Mouse (Mus musculus) MEL (cell line): ENCODE results near the gene Kcng4. TPM values are rescaled to one million over a fixed set of nuclear protein-coding genes. Genes with fewer than 3 reads are reported as not detected.

Experiments used
- DNase-seq: peaks from one replicate; pipeline ENCODE4 v3.0.0; 2011; ENCODE audit warnings: low read depth, low spot score
- H3K27ac ChIP-seq: 2 replicates; pipeline ENCODE4 v1.5.1; 2012; ENCODE audit warnings: low read depth, mild to moderate bottlenecking, control low read depth, low read length, moderate library complexity; ENCODE audit not compliant: control insufficient read depth
- H3K27me3 ChIP-seq, 2 experiments: fragments of 150-350 bp in 1 of 2; sonication (generic) in 1 of 2; 2 replicates each; pipeline ENCODE4 v1.6.1; 2012; ENCODE audit warnings: low read length in 2 of 2, mild to moderate bottlenecking in 2 of 2, improper control_type of control experiment in 1 of 2, moderate library complexity in 1 of 2; ENCODE audit not compliant: insufficient read depth in 2 of 2, control insufficient read depth in 1 of 2
- H3K36me3 ChIP-seq, 2 experiments: 2 replicates each; pipeline ENCODE4 v1.6.1; 2012 to 2014; ENCODE audit warnings: low read length in 2 of 2, improper control_type of control experiment in 1 of 2, inconsistent platforms in 1 of 2, mild to moderate bottlenecking in 1 of 2; ENCODE audit not compliant: insufficient read depth in 2 of 2, control insufficient read depth in 1 of 2
- H3K4me1 ChIP-seq, 2 experiments: fragments of 150-350 bp in 1 of 2; sonication (generic) in 1 of 2; 2 replicates each; pipeline ENCODE4 v1.6.1; 2012; ENCODE audit warnings: low read length in 2 of 2, improper control_type of control experiment in 1 of 2, mild to moderate bottlenecking in 1 of 2; ENCODE audit not compliant: insufficient read depth in 2 of 2, control insufficient read depth in 1 of 2
- H3K4me3 ChIP-seq, 2 experiments: fragments of 150-350 bp in 1 of 2; sonication (generic) in 1 of 2; 2 replicates each; pipeline ENCODE4 v1.5.1; 2012; ENCODE audit warnings: low read depth in 2 of 2, low read length in 2 of 2, mild to moderate bottlenecking in 2 of 2, moderate library complexity in 2 of 2, control low read depth in 1 of 2, improper control_type of control experiment in 1 of 2; ENCODE audit not compliant: control insufficient read depth in 1 of 2, insufficient read depth in 1 of 2
- H3K79me2 ChIP-seq: 2 replicates; pipeline ENCODE4 v1.6.1; 2012; ENCODE audit warnings: mild to moderate bottlenecking, low read length, moderate library complexity; ENCODE audit not compliant: control insufficient read depth, poor library complexity, insufficient read depth
- H3K9ac ChIP-seq: 2 replicates; pipeline ENCODE4 v1.6.1; 2012; ENCODE audit warnings: low read depth, mild to moderate bottlenecking, control low read depth, low read length, moderate library complexity; ENCODE audit not compliant: control insufficient read depth, poor library complexity, severe bottlenecking
- H3K9me3 ChIP-seq: fragments of 150-350 bp; sonication (generic); replicated peaks from 2 replicates; pipeline ENCODE4 v1.6.1; 2012; ENCODE audit warnings: mild to moderate bottlenecking, low read length, improper control_type of control experiment, moderate library complexity; ENCODE audit not compliant: insufficient read depth
- BHLHE40 ChIP-seq: IDR thresholded peaks from 2 replicates; pipeline ENCODE4 v1.6.1; 2012; ENCODE audit warnings: low read depth, mild to moderate bottlenecking, inconsistent platforms, low read length, improper control_type of control experiment, borderline replicate concordance
- CHD1 ChIP-seq: IDR thresholded peaks from 2 replicates; pipeline ENCODE4 v1.6.1; 2012; ENCODE audit warnings: low read depth, mild to moderate bottlenecking, inconsistent platforms, low read length, improper control_type of control experiment
- CHD2 ChIP-seq: IDR thresholded peaks from 2 replicates; pipeline ENCODE4 v1.6.1; 2011; ENCODE audit warnings: low read length, improper control_type of control experiment
- CTCF ChIP-seq, 3 experiments: IDR thresholded peaks in 2 of 3; conservative IDR thresholded peaks in 1 of 3; 2 replicates each; pipeline ENCODE4 v1.5.1; 2011 to 2012; ENCODE audit warnings: low read length in 3 of 3, low read depth in 2 of 3, mild to moderate bottlenecking in 2 of 3, improper control_type of control experiment in 1 of 3, inconsistent platforms in 1 of 3, mixed read lengths in 1 of 3, moderate library complexity in 1 of 3; ENCODE audit not compliant: control insufficient read depth in 1 of 3, insufficient read depth in 1 of 3, poor library complexity in 1 of 3, severe bottlenecking in 1 of 3
- E2F4 ChIP-seq: IDR thresholded peaks from 2 replicates; pipeline ENCODE4 v1.6.1; 2011; ENCODE audit warnings: low read depth, low read length, improper control_type of control experiment, borderline replicate concordance
- ELF1 ChIP-seq: IDR thresholded peaks from 2 replicates; pipeline ENCODE4 v1.6.1; 2014; ENCODE audit warnings: low read depth, mild to moderate bottlenecking, inconsistent platforms, low read length, improper control_type of control experiment, moderate library complexity
- ETS1 ChIP-seq: IDR thresholded peaks from 2 replicates; pipeline ENCODE4 v1.6.1; 2012; ENCODE audit warnings: low read depth, mild to moderate bottlenecking, inconsistent platforms, low read length, improper control_type of control experiment, moderate library complexity
- GABPA ChIP-seq: IDR thresholded peaks from 2 replicates; pipeline ENCODE4 v1.6.1; 2012; ENCODE audit warnings: low read depth, mild to moderate bottlenecking, inconsistent platforms, low read length, improper control_type of control experiment, moderate library complexity
- GATA1 ChIP-seq: IDR thresholded peaks from 2 replicates; pipeline ENCODE4 v1.6.1; 2011; ENCODE audit warnings: low read depth, low read length, improper control_type of control experiment
- HCFC1 ChIP-seq: IDR thresholded peaks from 2 replicates; pipeline ENCODE4 v1.6.1; 2012; ENCODE audit warnings: low read depth, mild to moderate bottlenecking, inconsistent platforms, low read length, improper control_type of control experiment, moderate library complexity
- JUND ChIP-seq: IDR thresholded peaks from 2 replicates; pipeline ENCODE4 v1.6.1; 2011; ENCODE audit warnings: low read depth, mild to moderate bottlenecking, improper control_type of control experiment, low read length
- KAT2A ChIP-seq: conservative IDR thresholded peaks from 2 replicates; pipeline ENCODE4 v1.6.1; 2012; ENCODE audit warnings: low read depth, low read length, improper control_type of control experiment, inconsistent platforms
- MAFK ChIP-seq: IDR thresholded peaks from 2 replicates; pipeline ENCODE4 v1.6.1; 2011; ENCODE audit warnings: low read depth, mild to moderate bottlenecking, low read length, improper control_type of control experiment, borderline replicate concordance
- MAX ChIP-seq: IDR thresholded peaks from 2 replicates; pipeline ENCODE4 v1.6.1; 2011; ENCODE audit warnings: low read length, improper control_type of control experiment
- MAZ ChIP-seq: IDR thresholded peaks from 2 replicates; pipeline ENCODE4 v1.6.1; 2012; ENCODE audit warnings: low read depth, mild to moderate bottlenecking, inconsistent platforms, low read length, improper control_type of control experiment
- MEF2A ChIP-seq: IDR thresholded peaks from 2 replicates; pipeline ENCODE4 v1.6.1; 2014; ENCODE audit warnings: low read depth, mild to moderate bottlenecking, inconsistent platforms, low read length, improper control_type of control experiment; ENCODE audit not compliant: poor library complexity, insufficient replicate concordance, severe bottlenecking; ENCODE audit errors: extremely low read depth
- MXI1 ChIP-seq: IDR thresholded peaks from 2 replicates; pipeline ENCODE4 v1.6.1; 2011; ENCODE audit warnings: mild to moderate bottlenecking, low read depth, low read length, improper control_type of control experiment
- MYB ChIP-seq: IDR thresholded peaks from 2 replicates; pipeline ENCODE4 v1.6.1; 2011; ENCODE audit warnings: mild to moderate bottlenecking, low read depth, low read length, improper control_type of control experiment
- NELFE ChIP-seq: IDR thresholded peaks from 2 replicates; pipeline ENCODE4 v1.6.1; 2011; ENCODE audit warnings: low read depth, low read length, improper control_type of control experiment
- NRF1 ChIP-seq: IDR thresholded peaks from 2 replicates; pipeline ENCODE4 v1.6.1; 2014; ENCODE audit warnings: low read depth, mild to moderate bottlenecking, inconsistent platforms, low read length, improper control_type of control experiment, moderate library complexity; ENCODE audit not compliant: poor library complexity, insufficient read depth, severe bottlenecking
- POLR2A ChIP-seq, 2 experiments: IDR thresholded peaks; 2 replicates each; pipeline ENCODE4 v1.6.1; 2011 to 2012; ENCODE audit warnings: low read length in 2 of 2, mild to moderate bottlenecking in 2 of 2, control low read depth in 1 of 2, improper control_type of control experiment in 1 of 2, low read depth in 1 of 2, moderate library complexity in 1 of 2; ENCODE audit not compliant: control insufficient read depth in 1 of 2, insufficient read depth in 1 of 2, poor library complexity in 1 of 2
- POLR2AphosphoS2 ChIP-seq: IDR thresholded peaks from 2 replicates; pipeline ENCODE4 v1.6.1; 2011; ENCODE audit warnings: low read length, improper control_type of control experiment
- POLR2AphosphoS5 ChIP-seq: IDR thresholded peaks from 2 replicates; pipeline ENCODE4 v1.6.1; 2012; ENCODE audit warnings: low read depth, borderline replicate concordance, mild to moderate bottlenecking, inconsistent platforms, low read length, moderate library complexity, mixed read lengths
- RAD21 ChIP-seq: IDR thresholded peaks from 2 replicates; pipeline ENCODE4 v1.6.1; 2011; ENCODE audit warnings: mild to moderate bottlenecking, low read depth, low read length, improper control_type of control experiment
- RCOR1 ChIP-seq: IDR thresholded peaks from 2 replicates; pipeline ENCODE4 v1.6.1; 2012; ENCODE audit warnings: low read depth, mild to moderate bottlenecking, inconsistent platforms, low read length, improper control_type of control experiment
- SIN3A ChIP-seq: IDR thresholded peaks from 2 replicates; pipeline ENCODE4 v1.6.1; 2012; ENCODE audit warnings: low read length, improper control_type of control experiment, inconsistent platforms
- SMC3 ChIP-seq: IDR thresholded peaks from 2 replicates; pipeline ENCODE4 v1.6.1; 2011; ENCODE audit warnings: low read depth, low read length, improper control_type of control experiment
- TAL1 ChIP-seq: IDR thresholded peaks from 2 replicates; pipeline ENCODE4 v1.6.1; 2012; ENCODE audit warnings: mild to moderate bottlenecking, inconsistent platforms, low read length, moderate library complexity, mixed read lengths
- TBP ChIP-seq: IDR thresholded peaks from 2 replicates; pipeline ENCODE4 v1.8.0; 2011; ENCODE audit warnings: low read depth, low read length, improper control_type of control experiment
- TCF12 ChIP-seq: IDR thresholded peaks from 2 replicates; pipeline ENCODE4 v1.6.1; 2014; ENCODE audit warnings: low read depth, mild to moderate bottlenecking, inconsistent platforms, low read length, improper control_type of control experiment, moderate library complexity
- UBTF ChIP-seq: IDR thresholded peaks from 2 replicates; pipeline ENCODE4 v1.6.1; 2012; ENCODE audit warnings: low read depth, mild to moderate bottlenecking, inconsistent platforms, low read length, improper control_type of control experiment, moderate library complexity, borderline replicate concordance; ENCODE audit not compliant: insufficient read depth
- USF1 ChIP-seq: IDR thresholded peaks from 2 replicates; pipeline ENCODE4 v1.6.1; 2014; ENCODE audit warnings: low read depth, mild to moderate bottlenecking, inconsistent platforms, low read length, improper control_type of control experiment, moderate library complexity
- ZC3H11A ChIP-seq: IDR thresholded peaks from 2 replicates; pipeline ENCODE4 v1.6.1; 2012; ENCODE audit warnings: low read depth, mild to moderate bottlenecking, inconsistent platforms, low read length, improper control_type of control experiment
- ZKSCAN1 ChIP-seq: IDR thresholded peaks from 2 replicates; pipeline ENCODE4 v1.6.1; 2012; ENCODE audit warnings: low read depth, mild to moderate bottlenecking, inconsistent platforms, low read length, improper control_type of control experiment, moderate library complexity
- ZMIZ1 ChIP-seq: IDR thresholded peaks from 2 replicates; pipeline ENCODE4 v1.6.1; 2012; ENCODE audit warnings: low read depth, mild to moderate bottlenecking, inconsistent platforms, low read length, improper control_type of control experiment, moderate library complexity
- ZNF384 ChIP-seq: IDR thresholded peaks from 2 replicates; pipeline ENCODE4 v1.6.1; 2012; ENCODE audit warnings: low read depth, mild to moderate bottlenecking, inconsistent platforms, low read length, improper control_type of control experiment
- polyA plus RNA-seq, 2 experiments: library from polyadenylated mRNA; stranded (reverse) in 1 of 2; unstranded in 1 of 2; fragments of >175 nt in 1 of 2; fragments of >200 nt in 1 of 2; gene quantifications; 2 replicates each; pipeline versions ENCODE4 v1.2.1 to v1.2.4; 2012; ENCODE audit warnings: low replicate concordance in 2 of 2, low read depth in 1 of 2; ENCODE audit not compliant: insufficient read length in 2 of 2, insufficient read depth in 1 of 2, missing spikeins in 1 of 2
- total RNA-seq: library from RNA; depleted of rRNA; stranded (reverse); fragments of 300-350 nt; gene quantifications from 2 replicates; pipeline ENCODE4 v1.2.3, GENCODE M21; 2012

Kcng4 gene
- total and polyA plus RNA-seq, 3 experiments = not detected

- TF ChIP-seq HCFC1 = peak; percentile 88
- peak; percentile 88 for TF ChIP-seq POLR2AphosphoS2
These were observed 30.5 kb downstream of the Kcng4 start, which contains the start of gene Taf1c (continued) for GRCm38 (mm10) chr8:119604996-119605395.

- DNase-seq = peak; percentile 65
- Histone ChIP-seq H3K4me1 (peaks cover 2 to 18% of the 10 kb centered on the region in 2 experiments; a peak in 3 of 4 replicates), H3K4me3 (peak overlapping the region; percentile 83 to 84), H3K36me3 (peaks cover 0 to 6% of the 10 kb centered on the region in 2 experiments; a peak in 1 of 4 replicates), H3K27me3 (no peaks in the 10 kb centered on the region), H3K27ac (peak overlapping the region; percentile 76), H3K9me3 (no peaks in the 10 kb centered on the region), H3K9ac (peak overlapping the region; percentile 78), H3K79me2 (peaks cover 16% of the 10 kb centered on the region)
- no peak for TF ChIP-seq HCFC1
- no peak for TF ChIP-seq POLR2A (IDR thresholded peaks at IDR 0.05; ENCODE audit: control insufficient read depth in 1 of 2, insufficient read depth in 1 of 2, low read depth in 1 of 2, low read length in 2 of 2, poor library complexity in 1 of 2)
- no peak for TF ChIP-seq E2F4
- no peak for TF ChIP-seq SMC3
- no peak for TF ChIP-seq CHD1
- TF ChIP-seq ZNF384 = no peak
- peak; percentile 65 for TF ChIP-seq TAL1
- peak; percentile 64 for TF ChIP-seq NRF1
- no peak for TF ChIP-seq MAX
- TF ChIP-seq RCOR1 = no peak
- TF ChIP-seq JUND = no peak
- TF ChIP-seq CTCF (IDR thresholded peaks at IDR 0.05 in 2 of 3, conservative IDR thresholded peaks at IDR 0.05 in 1 of 3; ENCODE audit: control insufficient read depth in 1 of 3, insufficient read depth in 1 of 3, low read depth in 2 of 3, low read length in 3 of 3, poor library complexity in 1 of 3, severe bottlenecking in 1 of 3) = no peak
- no peak for TF ChIP-seq NELFE
- no peak for TF ChIP-seq ZKSCAN1
- TF ChIP-seq GABPA = no peak
- TF ChIP-seq KAT2A = no peak
- TF ChIP-seq ETS1 = no peak
- TF ChIP-seq POLR2AphosphoS5 = no peak
- no peak for TF ChIP-seq MAZ
- TF ChIP-seq SIN3A = no peak
- TF ChIP-seq MEF2A = no peak
- peak; percentile 41; the same call in 1 of the 2 replicates for TF ChIP-seq TCF12
- TF ChIP-seq ZMIZ1 = no peak
- no peak for TF ChIP-seq USF1
- no peak for TF ChIP-seq UBTF
- peak; percentile 60 for TF ChIP-seq GATA1
- no peak for TF ChIP-seq ZC3H11A
- TF ChIP-seq BHLHE40 = no peak
- TF ChIP-seq RAD21 = no peak
- 0 out of 2 replicates have a peak, but pooled peaks have one; percentile 12 for TF ChIP-seq TBP
- TF ChIP-seq MYB = no peak
- no peak for TF ChIP-seq MXI1
- no peak; the same call in 1 of the 2 replicates for TF ChIP-seq POLR2AphosphoS2
- no peak for TF ChIP-seq MAFK
- TF ChIP-seq ELF1 = no peak
- no peak for TF ChIP-seq CHD2
These were observed 31.1 kb downstream of the Kcng4 start for GRCm38 (mm10) chr8:119604398-119604803.
